Mouse (Mus musculus): ENCODE data around the gene Gm8453.
"Not testable (repeated sequence)": the region's sequence is repeated elsewhere in the genome, so short reads cannot be mapped to it uniquely, and the experiment has no call there.

Gm8453 gene

GRCm38 (mm10) chr7:22229384-22229783, at the start of gene Gm8453:
TSS of gene Gm8453 (minus strand) at chr7:22229484.
- DNase-seq = not testable (repeated sequence)

GRCm38 (mm10) chr7:22201164-22201563, 28.1 kb downstream of the Gm8453 start, which contains the start of gene Gm8653:
TSS of gene Gm8653 (minus strand) at chr7:22201264.
- DNase-seq = not testable (repeated sequence)

- not testable (repeated sequence) for DNase-seq
These were observed 40.2 kb downstream of the Gm8453 start, which contains the start of gene Vmn1r143 for GRCm38 (mm10) chr7:22189077-22189476. TSS of gene Vmn1r143 (plus strand) at chr7:22189377.
